Mouse (Mus musculus): ENCODE results near the gene Fli1.

Gene Fli1

DNA sequence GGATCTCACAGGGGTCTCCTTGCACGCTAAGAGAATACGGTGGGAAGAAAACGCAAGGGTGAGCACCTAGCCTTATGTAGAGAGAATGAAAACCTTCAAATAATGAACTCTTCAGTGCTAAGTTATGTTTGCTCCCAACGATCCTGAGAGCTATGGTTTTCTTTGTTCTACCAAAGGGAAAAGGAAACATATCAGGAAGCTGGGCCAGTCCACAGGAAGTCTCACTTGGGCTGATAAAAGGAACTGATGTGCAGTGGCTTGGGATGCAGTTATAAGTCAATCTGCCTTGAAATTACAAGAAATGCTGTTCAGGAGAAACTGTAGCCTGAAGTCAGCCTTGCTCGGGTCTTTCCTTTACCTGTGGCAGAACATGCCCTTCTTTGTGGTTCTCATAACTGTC, 13.1 kb downstream of the Fli1 start:
- in situ Hi-C loops (cut with MboI, MseI): no loop called here

DNA sequence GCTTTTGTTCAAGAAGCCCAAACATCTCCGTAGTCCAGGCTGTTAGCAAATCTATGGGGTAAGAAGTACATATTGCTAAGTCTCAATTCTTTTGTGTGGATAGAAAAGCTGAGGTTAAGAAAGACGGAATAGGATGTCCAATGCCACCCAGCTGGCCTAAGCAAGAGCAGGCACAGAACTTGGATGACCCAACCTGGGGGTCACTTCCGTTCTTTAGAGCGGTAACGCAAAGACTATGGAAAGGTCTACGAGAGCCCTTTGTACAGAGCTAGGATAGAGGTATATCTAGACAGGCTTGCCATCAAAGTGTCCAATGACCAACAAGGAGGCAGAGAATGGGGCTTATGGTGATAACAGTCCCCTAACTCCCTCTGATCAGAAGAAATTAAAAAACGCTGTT, 15.3 kb downstream of the Fli1 start:
- in situ Hi-C loops (cut with MboI, MseI): no loop called here

- in situ Hi-C loops (cut with MboI, MseI): no loop called here
Measured at GRCm38 (mm10) chr9:32525787-32526186, 16.9 kb downstream of the Fli1 start.

- in situ Hi-C loops (cut with MboI, MseI): loop anchor here (25.0 kb wide), 1 partner anchor 1235 kb away; the partner anchor contains the start of gene Prdm10
Measured at GRCm38 (mm10) chr9:32522536-32523245, 20.0 kb downstream of the Fli1 start.

DNA sequence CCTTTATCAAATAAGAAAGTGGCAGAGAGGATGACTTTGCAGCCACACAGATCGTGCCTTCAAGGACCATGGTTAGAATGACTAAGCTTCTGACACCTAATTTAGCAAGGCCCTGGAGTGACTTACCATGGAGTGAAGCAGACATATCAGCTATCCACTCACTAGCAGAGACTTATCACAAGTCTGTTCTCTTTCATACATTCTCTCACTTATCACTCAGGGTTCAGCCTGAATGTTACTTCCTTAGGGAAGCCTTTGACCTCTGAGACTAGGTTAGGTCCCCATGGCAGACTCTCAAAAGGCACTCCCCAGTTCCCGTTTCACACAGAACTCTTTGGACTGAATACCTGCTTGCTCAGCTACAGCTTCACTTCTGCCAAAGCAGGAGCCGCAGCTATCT, 21.3 kb downstream of the Fli1 start:
- in situ Hi-C loops (cut with MboI, MseI): loop anchor here (25.0 kb wide), 1 partner anchor 1234 kb away; the partner anchor contains the start of gene Prdm10

- in situ Hi-C loops (cut with MboI, MseI): loop anchor here (25.0 kb wide), 1 partner anchor 1234 kb away; the partner anchor contains the start of gene Prdm10
Measured at GRCm38 (mm10) chr9:32520821-32521220, 21.8 kb downstream of the Fli1 start.

DNA sequence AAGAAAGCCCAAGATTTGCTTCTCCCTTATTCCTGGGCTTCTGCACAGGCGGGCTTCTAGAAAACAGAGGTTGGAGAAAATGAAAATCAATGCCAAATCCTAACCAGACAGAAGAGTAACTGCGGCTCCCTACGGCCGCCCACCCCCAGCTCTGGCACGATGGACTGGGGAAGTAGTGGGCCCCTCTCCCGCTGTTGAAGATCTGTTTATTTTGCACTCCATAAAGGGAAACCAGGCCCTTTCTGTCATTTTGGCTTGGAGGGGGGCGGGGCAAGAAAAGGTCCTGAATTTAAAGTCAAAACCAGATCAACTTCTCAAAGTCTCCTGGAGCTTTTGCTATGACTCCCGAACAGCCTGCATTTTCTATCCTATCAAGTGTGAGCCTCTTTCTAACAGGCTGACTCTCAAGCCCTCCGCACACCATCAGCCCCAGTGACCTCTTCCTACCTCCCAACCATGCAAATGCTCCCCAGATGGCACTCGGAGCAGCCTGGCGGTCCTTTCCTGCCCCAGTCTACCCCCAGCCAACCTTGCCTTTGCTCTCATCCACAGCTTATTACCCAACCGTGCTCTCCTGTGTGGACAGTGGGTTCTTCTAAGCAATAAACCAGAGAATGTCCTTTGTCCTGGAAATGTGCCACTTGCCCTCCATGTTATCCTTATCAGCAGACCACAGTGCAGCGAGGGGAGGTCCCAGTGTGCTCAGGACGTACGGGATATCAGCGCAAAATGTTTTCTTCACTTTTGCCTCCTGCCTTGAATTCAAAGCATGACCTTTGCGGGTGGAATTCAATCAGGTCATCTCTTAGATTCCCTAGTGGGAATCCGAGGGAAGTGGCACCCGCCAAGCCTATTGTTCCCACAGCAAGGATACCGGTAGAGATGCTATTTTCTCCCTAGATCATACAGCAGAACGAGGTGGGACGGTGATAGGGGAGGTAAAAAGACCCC, 23.3 kb downstream of the Fli1 start:
- in situ Hi-C loops (cut with MboI, MseI): loop anchor here (25.0 kb wide), 1 partner anchor 1232 kb away; the partner anchor contains the start of gene Prdm10

GRCm38 (mm10) chr9:32518351-32519075, 24.1 kb downstream of the Fli1 start:
- in situ Hi-C loops (cut with MboI, MseI): loop anchor here (25.0 kb wide), 1 partner anchor 1231 kb away; the partner anchor contains the start of gene Prdm10

GRCm38 (mm10) chr9:32516691-32517090, 26.0 kb downstream of the Fli1 start:
- in situ Hi-C loops (cut with MboI, MseI): loop anchor here (25.0 kb wide), 1 partner anchor 1229 kb away; the partner anchor contains the start of gene Prdm10

DNA sequence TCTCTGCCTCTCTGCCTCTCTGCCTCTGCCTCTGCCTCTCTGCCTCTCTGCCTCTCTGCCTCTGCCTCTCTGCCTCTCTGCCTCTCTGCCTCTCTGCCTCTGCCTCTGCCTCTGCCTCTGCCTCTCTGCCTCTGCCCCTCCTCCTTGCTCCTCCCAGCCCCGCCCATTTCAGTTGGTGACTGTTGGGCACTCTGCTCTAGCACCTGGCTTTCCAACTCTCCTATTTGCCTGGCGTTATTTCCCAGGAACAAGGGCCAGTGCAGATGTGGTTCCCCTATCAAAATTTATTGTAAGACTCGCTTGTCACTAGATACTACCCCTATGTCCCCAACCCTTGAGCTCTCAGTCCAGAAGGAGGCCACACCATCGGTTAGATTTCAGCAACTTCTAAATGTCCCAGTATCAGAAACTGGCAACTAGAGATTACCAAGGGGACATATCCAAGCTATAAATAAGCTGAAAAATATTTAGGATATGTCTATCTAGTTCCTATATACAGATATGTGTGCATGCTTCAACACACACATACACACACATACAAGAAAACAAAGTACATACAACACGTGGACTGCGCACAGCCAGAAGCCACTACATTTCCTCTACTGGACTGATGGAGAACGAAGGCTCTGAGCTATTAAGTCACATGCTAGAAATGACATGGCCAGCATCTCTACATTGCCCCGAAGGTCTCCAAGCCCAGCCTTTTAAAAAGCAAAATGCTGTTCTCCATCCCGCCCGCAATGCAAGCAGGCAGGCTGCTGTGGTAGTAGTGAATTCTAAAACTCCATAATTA, 26.6 kb downstream of the Fli1 start:
- in situ Hi-C loops (cut with MboI, MseI): loop anchor here (25.0 kb wide), 1 partner anchor 1229 kb away; the partner anchor contains the start of gene Prdm10

DNA sequence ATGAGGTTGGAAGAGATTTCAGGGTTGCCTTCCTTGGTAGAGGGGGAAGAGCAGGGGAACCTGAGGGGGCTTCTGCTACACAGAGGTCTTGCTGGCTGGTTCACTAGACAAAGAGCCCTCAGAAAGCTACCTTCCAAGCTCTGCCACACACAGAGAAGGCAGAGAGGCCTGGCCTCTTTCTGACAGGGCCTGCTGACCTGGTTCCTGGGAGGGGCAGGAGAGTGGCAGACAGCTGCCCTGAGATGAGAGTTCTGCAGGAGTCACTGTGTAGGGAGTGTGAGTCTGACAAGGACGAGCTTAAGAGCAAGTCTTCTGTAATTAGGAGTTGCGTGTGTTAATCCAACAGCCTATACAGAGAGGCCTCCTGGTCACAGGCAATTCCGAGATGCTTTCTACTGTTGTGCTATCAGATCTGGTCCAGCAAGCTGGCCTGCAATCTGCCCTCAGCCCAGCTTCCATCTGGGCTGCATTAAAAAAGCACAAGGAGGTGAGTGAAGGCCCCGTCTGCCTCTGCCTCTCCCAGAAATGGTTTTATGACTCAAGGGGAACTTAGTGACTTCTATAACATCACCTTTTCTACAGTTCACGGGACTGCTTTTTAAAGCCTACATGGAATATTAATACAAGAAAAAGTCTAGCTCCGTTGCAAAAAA, 28.1 kb downstream of the Fli1 start:
- in situ Hi-C loops (cut with MboI, MseI): loop anchor here (25.0 kb wide), 1 partner anchor 1227 kb away; the partner anchor contains the start of gene Prdm10

GRCm38 (mm10) chr9:32513471-32513870, 29.2 kb downstream of the Fli1 start:
- in situ Hi-C loops (cut with MboI, MseI): loop anchor here (25.0 kb wide), 1 partner anchor 1226 kb away; the partner anchor contains the start of gene Prdm10

DNA sequence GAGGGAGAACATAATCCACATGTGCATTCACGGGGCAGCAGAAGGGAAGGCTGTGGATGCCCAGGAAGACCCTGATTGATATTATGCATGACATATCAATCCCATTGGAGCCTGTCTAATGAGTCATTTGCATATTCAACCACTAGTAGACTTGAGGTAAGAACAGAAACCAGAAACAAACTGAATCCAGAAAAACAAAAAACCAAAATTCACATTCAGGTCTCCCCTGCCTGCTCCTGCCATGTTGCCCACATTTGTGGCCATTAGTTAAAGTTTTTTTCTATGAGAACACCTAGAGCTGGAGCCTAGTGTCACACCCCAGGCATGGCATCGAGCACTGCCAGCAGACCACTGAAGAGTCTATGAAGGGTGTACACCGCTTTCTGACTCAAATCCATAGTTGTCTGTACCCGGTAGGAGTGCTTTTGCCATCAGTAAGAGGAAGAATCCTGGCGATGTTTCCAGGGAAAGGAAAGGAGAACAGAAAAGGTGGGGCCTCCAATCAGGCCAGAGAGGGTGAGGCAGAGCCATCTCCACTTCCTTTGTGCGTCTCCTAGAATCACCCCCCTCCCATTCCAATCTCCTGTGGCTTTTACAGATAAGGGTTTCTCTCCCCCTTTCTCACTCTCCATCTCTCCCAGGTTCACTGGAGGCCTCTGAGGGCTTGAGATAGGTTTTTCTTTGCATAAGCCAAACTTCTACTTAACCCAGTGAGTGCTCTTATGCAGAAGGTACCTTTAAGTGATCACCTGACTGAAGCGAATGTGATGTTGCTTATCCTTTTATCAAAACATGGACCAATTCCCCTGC, 32.0 kb downstream of the Fli1 start:
- in situ Hi-C loops (cut with MboI, MseI): loop anchor here (25.0 kb wide), 1 partner anchor 1223 kb away; the partner anchor contains the start of gene Prdm10

- in situ Hi-C loops (cut with MboI, MseI): loop anchor here (5.0 to 25.0 kb wide), 3 partner anchors 198 to 1222 kb away; partner anchors contain the start of gene Prdm10
Measured at GRCm38 (mm10) chr9:32509706-32510156, 32.9 kb downstream of the Fli1 start.

DNA sequence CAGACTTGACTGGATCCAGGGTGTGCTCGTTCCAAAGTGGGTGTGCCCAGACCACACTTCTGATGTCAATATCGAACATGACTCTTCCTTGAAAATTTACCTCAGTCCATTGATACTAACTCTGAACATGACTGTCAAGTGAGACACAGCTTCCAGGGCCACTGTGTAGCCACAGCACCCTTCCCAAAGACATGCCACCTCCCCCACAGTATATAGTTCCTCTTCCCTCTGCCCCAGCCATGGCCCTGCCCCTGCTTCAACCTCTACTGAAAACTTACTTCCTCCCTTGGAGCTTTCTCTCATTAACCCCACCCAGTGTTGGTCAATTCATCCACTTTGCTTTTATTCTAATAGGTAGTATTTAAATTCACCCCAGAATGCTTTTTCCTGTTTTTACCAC, 34.0 kb downstream of the Fli1 start:
- in situ Hi-C loops (cut with MboI, MseI): loop anchor here (5.0 to 25.0 kb wide), 3 partner anchors 199 to 1221 kb away; partner anchors contain the start of gene Prdm10

DNA sequence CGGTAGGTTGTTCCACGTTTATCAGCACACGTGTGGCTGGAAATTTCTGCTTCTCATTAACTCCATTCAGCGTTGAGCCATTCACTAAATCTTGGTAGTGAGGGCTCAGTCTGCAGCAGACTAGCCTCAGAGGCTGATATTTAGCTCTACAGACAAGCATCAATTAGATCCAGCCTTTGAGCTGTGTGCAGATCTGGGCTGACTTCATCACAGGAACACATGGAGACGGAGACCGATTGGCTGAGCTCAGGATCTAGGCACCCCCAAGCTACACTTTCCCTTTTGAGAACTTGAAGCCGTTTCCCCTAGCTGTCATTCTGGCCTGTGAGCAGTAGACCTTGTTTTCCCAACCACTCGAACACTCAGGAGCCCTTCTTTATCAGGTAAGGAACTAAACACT, 34.5 kb downstream of the Fli1 start:
- in situ Hi-C loops (cut with MboI, MseI): loop anchor here (5.0 to 25.0 kb wide), 3 partner anchors 199 to 1221 kb away; partner anchors contain the start of gene Prdm10

GRCm38 (mm10) chr9:32506866-32507861, 35.5 kb downstream of the Fli1 start:
- in situ Hi-C loops (cut with MboI, MseI): loop anchor here (5.0 to 25.0 kb wide), 3 partner anchors 200 to 1220 kb away; partner anchors contain the start of gene Prdm10

Measured in T-helper 2 cell (primary cell).